Mouse (Mus musculus): ENCODE data around the gene Fa2h.
"Not testable (repeated sequence)": the region's sequence is repeated elsewhere in the genome, so short reads cannot be mapped to it uniquely, and the experiment has no call there.

Gene Fa2h

DNA sequence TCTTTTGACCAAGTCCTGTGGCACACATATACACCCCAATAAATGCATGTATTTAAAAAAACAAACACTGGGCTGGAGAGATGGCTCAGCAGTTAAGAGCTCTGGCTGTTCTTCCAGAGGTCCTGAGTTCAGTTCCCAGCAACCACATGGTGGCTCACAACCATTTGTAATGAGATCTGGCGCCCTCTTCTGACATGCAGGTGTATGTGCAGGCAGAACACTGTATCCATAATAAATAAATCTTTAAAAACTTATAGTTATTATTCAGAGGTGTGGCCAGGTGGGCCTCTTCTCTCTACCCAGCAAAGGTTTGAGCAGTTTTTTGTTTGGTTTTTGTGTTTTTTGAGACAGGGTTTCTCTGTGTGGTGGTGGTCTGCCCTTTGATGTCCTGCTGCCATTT, 34.7 kb downstream of the Fa2h start:
- no peak for DNase-seq (ENCODE audit: low read depth)

DNA sequence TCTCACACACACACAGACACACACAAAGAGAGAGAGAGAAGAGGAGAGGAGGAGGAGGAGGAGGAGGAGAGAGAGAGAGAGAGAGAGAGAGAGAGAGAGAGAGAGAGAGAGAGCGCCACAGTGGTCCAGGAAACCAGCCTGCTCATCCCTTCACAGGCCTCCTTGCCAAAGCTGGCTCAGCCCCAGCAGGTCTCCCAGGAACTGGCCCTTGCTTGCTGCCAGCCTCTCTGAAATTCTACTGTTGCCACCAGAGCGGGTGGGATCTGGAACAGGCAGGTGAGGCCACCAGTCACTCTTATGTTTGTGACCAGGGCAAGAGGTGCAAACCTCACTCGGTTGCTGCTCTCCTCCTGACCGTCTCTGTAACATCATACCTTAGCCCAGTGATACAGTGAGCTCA, 36.2 kb downstream of the Fa2h start:
- no peak for DNase-seq (ENCODE audit: low read depth)

DNA sequence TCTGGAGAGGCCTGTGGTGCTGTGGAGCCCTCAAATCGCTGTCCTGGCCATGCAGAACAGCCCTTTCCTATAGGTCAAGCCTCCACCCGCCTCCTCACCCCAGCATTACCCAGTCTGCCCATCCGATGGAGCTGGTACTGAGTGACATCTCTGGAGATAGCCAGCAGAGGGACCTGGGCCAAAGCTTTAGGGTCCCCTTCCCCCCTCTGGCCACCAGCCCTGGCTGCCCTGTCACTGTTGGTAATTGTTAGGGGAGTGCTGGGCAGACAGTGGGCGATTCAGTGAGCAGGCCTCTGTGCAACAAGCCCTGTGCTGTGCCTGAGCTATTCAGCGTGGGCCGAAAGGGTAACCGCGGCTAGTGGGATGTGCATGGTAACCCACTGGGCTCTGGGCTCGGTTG, 40.1 kb downstream of the Fa2h start:
- no peak for DNase-seq (ENCODE audit: low read depth)

DNA sequence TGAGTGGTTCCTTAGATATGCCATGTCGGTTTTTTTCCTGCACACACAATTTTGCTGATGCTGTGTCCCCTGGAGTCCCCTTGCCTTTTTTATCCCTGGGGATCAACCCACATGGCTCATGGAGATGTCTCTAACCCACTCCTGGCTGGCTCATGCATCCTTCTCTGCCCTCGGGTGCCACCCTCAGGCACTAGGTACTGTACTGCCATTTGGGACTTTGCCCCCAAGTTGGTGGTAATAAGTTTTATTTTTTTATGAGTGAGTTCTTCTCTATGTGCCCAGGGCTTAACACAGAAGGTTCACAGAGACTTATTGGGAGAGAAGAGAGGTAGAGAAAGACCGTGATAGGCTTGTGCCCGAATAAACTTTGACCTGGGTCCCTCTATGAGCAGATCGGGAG, 41.3 kb downstream of the Fa2h start:
- no peak for DNase-seq (ENCODE audit: low read depth)

DNA sequence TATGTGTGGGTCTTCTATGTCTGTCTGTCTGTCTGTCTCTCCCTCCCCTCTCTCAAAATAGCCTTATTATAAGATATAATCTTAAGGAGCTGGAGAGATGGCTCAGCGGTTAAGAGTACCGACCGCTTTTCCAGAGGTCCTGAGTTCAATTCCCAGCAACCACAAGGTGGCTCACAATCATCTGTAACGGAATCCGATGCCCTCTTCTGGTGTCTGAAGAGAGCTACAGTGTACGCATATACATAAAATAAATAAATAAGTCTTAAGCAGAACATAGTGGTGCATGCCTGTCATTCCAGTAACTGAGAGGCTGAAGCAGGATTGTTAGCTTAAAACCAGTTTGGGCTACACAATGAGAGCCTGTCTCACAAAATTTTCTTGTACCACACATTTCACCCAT, 43.0 kb downstream of the Fa2h start:
- DNase-seq (ENCODE audit: low read depth): no peak

DNA sequence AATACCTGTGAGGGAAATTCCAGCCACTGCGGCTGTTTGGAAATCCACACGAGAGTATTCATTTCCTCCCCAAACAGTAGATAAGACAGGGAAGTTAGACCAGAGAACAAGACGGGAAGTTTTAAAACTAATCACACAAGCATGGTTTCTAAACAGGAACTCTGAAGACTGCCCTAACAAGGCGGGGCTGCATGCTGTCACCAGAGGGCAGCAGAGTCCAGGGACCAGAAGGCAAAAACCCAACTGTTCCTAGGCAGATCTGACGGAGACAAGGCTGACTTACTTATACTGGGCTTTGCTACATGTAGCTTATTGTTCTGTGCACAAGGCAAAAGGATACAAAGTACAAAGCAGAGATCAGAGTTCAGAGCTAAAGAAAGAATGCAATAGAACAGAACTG, 50.4 kb downstream of the Fa2h start:
- peak; percentile 46 for DNase-seq (ENCODE audit: low read depth)

DNA sequence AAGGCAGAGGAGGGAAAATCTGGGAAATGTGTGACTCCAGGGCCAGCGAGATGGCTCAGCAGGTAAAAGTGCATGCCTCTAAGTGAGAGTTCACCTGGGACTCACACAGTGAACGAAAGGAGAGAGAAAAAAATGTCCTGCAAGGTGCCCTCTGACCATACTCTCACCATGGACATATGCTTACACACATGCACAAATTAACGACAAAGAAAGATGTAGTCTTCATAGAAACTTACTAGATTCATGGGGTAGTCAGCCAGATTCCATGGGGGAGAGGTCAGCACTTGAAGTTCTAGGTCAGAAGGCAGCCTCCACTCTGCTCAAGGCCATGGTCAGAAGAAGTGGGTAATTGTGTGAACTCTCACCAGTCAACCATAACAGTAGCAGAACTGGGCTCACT, 53.4 kb downstream of the Fa2h start:
- no peak for DNase-seq (ENCODE audit: low read depth)

DNA sequence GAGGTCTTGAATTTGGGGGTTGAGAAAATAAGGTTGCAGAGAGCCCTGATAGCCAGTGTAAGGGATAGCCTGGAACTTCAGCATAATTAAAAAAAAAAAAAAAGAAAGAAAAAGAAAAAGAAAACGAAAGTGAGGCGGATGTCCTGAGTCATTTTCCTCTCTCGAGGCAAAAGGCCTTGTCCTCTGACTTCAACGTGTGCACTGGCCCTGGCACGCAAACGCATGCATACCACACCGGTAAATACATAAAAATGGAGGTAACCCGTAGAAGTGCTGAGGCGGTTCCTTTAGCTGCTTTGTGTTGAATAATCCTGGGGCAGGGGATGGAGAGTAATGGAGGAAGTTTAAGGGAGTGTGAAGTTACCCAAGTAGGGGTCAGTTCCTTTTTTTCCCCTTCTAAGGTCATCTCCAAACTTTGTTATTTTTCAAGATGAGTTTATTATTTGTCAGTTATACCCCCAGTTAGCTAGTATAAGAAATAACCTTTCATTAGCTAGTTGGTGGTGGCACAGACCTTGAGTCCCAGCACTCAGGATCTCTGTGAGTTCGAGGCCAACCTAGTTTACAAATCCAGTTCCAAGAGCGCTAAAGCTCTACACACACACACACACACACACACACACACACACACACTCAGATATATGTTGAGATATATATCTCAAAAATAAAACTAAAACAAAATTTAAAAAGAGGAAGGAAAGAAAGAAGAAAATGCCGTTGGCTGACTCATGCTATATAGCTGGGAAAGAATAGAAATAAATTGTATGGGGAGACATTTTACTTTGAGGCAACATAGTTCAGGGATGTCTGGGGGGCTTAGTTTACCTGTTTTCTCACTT, 55.0 kb downstream of the Fa2h start:
- no peak for DNase-seq (ENCODE audit: low read depth)

DNA sequence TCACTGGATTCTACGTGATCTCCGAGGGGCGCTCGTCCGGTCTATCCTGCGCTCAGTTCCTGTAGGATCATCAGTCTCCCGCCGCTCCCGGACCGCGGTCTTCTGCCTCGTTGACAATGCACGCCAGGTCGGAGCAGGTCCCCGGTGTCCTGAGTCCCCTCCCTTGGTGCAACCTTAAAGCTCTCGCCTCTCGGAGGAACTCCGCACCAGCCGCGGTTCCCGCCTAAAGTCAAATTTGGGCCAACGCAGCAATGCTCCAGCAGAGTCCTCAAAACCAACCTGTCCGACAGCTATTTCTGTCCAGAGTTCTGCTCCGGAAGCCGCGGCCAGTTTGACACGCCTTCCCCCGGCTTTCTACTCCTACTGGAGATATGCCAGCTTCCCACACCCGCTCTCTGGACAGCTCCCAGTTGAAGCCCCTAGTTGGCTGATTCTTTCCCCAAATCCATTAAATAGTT, 55.7 kb downstream of the Fa2h start, which contains the start of gene Mlkl:
TSS of gene Mlkl (minus strand) at position 288 of the 458 bp plus-strand sequence.
- no peak for DNase-seq (ENCODE audit: low read depth)

DNA sequence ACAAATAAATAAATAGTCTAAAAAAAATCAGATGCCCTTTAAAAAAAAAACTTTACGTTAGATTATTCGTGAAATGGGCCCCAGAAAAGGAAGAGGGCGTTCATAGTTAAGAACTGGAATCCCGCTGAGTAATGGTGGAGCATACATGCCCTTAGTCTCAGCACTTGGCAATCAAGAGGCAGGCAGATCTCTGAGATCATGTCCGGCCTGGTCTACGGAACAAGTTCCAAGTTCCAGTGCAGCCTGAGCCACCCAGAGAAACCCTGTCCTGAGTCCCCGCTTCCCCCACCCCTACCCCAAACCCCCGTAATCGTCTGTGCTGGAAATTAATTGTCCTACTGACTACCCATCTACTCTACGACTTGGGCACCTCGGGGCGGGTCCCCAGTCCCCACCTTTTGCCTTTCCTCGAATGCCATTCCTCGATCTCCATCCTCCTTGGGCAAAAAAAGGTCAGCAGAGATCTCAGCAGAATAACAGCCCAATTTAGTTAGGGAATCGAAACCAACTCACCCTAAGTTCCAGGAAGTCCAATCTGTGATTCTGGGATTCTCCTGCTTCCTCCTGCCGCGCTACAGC, 56.2 kb downstream of the Fa2h start:
- no peak for DNase-seq (ENCODE audit: low read depth)

DNA sequence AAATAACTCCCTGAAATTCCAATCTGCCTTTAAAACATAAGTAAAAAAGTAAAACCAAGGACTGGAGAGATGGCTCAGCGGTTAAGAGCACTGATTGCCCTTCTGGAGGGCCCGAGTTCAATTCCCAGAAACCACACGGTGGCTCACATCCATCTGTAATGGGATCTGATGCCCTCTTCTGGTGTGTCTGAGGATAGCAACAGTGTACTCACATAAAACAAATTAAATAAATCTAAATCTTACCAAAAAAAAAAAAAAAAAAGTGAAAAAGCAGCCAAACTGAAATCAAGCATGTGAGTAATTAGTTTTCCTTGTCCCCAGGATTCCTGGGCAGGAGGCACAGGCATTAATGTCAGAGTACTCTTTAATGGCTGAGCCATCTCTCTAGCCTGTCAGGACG, 56.9 kb downstream of the Fa2h start:
- no peak for DNase-seq (ENCODE audit: low read depth)

DNA sequence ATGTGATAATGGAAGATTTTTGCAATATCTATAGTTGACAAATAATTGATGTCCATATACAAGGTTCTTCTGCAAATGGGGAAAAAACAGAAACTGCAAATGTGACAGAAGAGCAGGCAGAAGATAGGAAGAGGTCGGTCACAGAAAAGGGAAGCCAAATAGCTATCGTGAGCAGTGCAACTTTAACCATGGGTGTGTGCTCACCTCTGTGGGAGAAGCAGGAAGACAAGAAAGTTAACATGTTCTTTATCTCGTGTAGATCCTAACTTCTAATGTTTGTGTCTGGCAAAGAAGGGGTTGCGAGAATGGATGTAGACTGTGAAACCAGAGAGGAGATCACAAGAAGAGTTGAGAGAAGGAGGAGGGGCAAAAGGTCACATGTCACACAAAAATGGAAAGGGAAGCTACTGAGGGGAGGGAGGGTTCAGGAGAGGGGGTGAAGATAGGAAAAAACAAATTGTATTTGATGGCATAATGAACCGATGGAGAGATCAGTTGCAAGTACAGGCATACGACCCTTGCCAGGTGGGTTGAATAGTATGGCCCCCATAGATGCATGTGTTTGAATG, 68.3 kb downstream of the Fa2h start:
- no peak for DNase-seq (ENCODE audit: low read depth)

DNA sequence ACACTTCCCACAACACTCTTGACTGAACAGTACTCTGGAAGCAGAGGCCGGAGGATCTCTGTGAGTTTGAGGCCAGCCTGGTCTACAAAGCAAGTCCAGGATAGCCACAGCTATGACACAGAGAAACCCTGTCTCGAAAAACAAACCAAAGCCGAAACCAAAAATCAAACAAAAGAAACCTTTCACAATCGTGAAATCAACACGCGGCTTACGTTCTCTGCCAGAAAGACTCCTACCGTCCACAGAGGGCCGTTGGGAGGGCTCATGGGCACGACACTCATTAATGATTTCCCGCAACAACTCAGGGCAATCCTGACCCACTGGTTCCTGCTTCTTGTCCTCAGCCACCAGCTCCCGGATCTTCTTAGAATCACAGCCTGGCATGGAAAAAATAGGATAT, 78.9 kb downstream of the Fa2h start:
- DNase-seq (ENCODE audit: low read depth): no peak

DNA sequence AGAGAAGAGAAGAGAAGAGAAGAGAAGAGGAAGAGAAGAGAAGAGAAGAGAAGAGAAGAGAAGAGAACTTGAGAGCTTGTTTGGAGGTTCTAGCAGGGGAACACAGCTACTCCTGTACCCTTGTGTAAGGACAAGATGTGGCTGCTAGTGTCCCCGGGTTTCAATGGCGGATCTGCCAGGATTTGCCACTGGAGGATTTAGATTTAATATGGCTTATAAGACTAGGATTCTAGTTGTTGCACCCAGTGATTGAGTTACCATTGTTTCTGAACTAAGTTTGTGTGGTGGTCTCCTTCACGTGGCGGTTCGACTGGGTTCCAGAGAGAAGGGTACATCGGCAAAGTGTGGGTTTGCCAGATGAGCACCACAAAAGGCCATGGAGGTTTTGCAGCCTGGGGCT, 79.7 kb downstream of the Fa2h start:
- DNase-seq (ENCODE audit: low read depth): not testable (repeated sequence)

DNA sequence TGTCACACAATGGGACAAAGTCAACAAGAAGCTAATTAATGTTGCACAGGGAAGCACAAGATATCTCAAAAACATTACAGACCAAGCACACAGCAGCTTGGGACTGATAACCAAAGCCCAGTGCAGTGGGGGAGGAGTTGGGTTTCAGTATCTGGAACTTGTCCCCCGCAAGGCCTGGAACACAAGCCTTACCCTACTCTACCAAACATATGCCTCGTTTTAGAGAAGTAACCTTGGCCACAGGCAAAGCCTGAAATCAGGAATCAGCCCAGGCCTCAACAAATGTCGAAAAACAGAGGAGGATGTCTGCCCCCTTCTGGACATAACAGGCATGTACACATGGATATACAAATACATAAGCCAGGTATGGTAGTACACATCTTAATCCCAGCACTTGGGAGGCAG, 80.9 kb downstream of the Fa2h start:
- peak; percentile 63 for DNase-seq (ENCODE audit: low read depth)

DNA sequence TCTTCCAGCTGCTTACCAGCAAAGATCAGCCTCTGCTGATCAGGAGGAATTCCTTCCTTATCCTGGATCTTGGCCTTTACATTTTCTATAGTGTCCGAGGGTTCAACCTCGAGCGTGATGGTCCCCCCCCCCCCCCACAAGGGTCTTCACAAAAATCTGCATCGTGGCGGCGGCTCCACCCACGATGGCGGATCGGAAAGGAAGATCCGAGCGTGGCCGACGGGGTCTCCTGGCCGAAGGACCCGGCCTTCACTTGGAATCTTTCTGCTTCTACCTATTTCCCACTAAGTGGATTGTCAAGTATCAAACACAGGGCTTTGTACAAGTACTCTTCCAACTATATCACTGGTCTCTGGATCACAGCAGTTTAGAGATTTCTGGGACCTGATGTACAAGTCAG, 83.6 kb downstream of the Fa2h start:
- DNase-seq (ENCODE audit: low read depth): not testable (repeated sequence)

DNA sequence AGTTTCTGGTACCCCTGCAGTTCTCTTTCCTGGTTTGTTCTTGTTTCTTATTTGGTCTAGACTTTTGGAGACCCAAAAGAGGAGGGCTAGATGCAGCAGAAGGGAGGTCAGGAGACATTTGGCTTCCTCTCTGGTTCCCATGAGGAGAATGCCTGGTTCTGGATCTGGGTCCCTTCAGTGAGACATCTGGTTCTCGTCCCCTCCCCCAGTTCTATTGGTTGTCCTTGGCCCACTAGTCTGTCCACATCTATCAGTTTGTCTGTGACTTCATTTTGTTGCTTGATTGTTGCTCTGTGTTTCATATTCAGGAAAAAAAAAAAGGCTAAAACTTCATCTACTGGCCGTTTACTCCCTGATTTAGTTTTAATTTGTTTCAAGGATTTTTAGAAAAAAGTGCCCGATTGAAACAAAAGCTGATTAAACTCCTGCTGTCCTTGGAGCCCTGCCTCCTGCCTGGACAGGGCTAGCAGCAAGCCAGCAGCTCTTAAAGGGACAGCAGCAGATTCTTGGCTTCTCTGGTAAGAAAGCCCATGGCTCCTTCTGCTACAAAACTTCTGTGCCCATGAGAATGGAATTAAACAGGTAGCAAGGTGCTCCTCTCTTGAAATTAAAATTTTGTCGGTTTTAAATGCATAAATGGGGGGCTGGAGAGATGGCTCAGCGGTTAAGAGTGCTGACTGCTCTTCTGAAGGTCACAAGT, 88.4 kb downstream of the Fa2h start:
- no peak for DNase-seq (ENCODE audit: low read depth)

DNA sequence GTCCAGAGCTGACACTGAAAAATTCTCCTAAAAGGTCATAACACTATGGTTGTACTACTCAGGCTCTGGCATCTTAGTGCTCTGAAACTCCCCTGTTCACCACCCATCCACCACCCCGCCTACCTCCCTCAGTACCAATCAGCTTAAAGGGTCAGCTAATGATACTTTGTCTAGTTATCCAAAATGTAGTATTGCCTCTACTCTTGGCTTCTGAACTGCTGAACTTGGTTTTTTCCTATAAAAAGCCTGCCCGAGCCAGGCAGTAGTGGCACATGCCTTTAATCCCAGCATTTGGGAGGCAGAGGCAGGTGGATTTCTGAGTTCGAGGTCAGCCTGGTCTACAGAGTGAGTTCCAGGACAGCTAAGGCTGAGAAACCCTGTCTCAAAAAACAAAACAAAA, 89.3 kb downstream of the Fa2h start:
- DNase-seq (ENCODE audit: low read depth): no peak

DNA sequence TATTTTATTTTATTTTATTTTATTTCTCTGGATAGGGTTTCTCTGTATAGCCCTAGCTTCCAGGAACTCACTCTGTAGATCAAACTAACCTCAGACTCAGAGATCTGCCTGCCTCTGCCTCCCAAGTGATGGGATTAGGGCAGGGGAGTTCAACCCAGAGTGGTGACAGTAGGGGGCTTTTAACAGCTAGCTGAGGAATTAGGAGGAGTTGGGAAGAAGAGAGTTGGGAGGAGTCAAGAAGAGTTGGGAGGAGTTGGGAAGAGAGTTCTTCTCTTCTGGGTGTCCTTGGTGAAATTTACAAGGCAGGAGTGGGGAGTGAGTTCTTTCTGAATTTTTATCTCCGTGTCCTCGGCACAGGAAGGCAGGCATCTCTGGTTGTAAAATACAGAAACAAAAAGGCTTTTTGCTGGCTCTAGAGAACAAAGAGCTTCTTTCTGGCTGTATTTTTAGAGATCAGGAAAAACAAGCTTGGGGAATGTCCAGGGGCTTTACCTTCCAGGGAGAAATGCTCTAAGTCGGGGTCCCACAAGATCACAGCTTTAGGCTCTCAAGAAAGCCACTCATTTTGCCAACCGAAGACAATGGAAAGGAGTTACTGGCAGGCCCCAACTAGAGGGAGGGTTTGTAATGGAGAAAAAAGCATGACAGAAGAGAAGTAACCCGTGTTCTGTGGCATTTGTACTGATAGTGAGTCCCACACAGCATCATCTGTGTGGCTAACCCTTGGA, 90.4 kb downstream of the Fa2h start:
- not testable (repeated sequence) for DNase-seq (ENCODE audit: low read depth)

DNA sequence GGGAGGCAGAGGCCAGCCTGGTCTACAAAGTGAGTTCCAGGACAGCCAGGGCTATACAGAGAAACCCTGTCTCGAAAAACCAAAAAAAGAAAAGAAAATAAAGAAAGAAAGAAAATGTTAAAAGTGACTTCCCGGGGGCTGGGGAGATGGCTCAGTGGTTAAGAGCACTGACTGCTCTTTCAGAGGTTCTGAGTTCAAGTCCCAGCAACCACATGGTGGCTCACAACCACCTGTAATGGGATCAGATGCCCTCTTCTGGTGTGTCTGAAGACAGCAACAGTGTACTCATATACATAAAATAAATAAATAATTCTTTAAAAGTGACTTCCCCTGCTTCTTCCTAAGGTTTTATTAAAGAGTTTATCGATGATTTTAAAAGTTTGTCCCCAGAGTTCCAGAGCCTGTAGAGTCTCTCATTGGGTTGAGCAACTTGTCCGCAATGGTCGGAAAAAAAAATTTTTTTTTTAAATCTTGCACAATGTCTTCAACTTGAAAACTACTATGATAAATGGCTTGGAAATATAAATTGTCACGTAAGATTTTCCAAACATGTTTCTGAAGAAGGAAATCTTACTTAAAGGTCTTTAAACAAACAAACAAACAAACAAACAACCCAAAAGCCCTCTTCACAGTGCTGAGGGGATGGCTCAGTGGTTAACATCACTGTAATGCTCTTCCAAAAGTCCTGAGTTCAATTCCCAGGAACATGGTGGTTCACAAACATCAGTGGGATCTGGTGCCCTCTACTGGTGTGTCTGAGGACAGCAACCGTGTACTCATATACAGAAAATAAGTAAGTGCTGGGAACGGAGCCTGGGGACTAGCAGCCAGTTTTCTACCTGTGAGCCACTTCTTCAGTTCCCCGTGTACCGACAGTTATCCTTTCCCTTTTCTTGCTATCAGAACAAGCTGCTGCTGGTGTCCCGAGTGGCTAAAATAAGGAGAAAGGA, 92.8 kb downstream of the Fa2h start:
- peak; percentile 19 for DNase-seq (ENCODE audit: low read depth)
